Mouse (Mus musculus): ENCODE data around the gene Rnf167. TPM values are rescaled to one million over a fixed set of nuclear protein-coding genes. Genes with fewer than 3 reads are reported as not detected.

Gene Rnf167
- total RNA-seq, 2 experiments from 2014 or later, result 85.6 to 88.0 TPM

DNA sequence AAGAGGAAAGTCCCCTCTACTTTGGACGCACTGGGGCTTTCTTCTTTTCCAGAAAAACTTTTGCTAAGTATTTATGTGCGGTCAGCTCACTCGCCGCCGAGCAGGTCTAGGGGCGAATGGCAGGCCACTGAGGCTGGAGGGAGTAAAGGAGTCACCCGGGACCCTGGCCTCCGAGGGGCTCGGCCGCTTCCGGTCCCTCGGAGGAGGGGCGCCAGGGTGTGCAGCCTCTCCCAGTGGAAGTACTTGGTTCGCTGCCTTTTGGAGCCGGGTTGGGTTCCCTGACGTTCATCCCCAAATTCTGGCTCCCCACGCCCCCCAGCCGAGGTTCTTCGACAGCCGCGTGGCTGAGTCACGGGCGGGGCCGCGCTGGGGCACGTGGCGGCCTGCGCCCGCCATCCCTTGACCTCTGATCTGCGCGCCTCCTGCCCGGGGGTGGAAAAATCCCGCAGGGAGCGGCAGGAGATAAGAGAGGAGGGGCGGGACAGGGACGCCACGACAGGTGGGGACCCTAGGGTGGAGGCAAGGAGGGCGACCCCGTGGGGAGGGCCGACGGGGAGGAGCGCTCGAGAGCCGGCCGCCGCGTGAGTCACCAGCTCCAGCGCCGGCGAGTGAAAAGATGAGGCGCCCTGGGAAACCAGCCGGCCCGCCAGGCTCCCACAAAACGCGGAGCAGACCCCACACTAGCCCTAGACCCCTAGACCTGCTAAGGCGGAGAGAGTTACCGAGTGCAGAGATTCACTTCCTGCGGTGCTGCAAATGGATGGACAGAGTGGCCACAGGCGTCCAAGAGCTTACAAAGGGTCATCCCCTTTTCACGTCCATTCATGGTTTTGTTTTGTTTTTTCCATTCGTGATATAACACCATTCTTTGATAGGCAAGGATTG lies 8.8 kb downstream of the Rnf167 start:
- no peak for DNase-seq

DNA sequence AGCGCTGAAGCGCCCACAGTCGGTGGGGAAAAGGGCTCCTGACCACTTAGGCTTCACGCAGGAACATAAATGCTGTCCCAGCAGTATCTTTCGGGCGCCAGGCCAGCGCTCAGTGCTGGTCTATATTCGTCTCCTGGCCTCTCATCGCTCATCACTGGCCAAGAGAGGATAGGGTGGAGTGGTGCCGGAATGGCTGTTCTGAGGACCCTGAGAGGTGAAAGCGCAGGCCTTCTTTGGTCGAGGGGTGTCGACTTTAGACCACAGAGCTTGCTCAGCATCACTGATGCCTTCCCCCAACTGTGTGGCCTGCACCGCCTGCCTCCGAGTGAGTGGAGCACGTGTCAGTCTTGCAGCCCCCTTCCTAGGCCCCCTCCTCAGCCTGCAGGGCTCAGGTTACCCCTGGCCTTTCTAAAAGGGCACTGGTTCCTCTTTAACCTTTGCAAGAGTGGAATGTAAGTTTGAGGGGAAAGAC lies 9.5 kb downstream of the Rnf167 start:
- DNase-seq, result no peak

DNA sequence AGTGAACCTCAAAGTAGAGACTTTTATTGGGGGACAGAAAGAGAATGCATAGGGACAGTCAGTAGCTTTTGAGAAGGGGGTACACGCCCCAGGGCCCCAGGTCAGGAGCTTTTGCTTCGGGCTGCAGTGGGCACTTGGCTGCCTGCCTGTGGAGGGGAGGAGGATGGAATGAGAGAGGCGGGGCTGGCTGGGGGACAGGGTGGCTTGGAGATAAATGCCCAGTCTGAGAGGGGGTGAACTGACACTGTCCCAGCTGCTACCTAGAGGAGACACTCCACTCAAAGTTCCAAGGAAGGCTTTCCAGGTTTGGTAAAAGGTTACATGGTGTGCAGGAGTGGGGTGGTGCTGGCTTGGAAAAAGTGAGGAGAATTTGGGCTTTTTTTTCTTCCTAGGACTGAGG lies 9.9 kb downstream of the Rnf167 start, which contains the start of gene Eno3:
Gene Eno3 (plus strand): TSS at position 239 of the 400 bp plus-strand sequence.
- no peak for DNase-seq

DNA sequence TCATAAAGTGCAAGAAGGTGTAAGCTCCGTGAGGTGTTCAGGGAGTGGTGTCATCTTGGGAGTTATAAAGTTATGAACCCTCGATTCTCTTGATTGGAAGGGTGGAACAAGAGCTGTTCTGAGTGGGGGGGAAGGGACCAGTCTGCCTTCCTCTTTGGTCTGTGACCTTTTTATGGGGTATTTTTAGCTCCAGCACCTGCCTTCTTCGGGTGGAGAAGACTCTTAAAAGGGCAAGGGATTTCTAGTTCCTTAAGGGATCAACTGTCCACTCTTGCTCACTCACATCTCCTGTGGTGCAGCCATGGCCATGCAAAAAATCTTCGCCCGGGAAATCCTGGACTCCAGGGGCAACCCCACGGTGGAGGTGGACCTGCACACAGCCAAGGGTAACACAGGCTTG lies 10.5 kb downstream of the Rnf167 start:
- DNase-seq, result no peak

DNA sequence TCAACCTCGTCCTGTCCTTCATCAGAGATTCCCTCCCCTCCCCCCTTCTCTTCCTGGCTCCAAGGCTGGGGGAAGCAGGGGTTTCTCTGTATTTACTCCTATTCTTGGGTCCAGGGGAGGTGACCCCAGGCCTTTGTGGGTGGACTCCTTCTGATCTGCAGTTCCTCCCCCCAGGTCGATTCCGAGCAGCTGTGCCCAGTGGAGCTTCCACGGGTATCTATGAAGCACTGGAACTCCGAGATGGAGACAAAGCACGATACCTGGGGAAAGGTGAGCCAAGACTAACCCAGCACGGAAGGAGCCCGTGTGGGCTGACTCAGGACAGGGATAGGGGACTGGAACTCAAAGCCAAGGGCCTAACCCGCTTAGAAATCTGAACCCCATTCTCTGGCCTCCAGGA lies 11.0 kb downstream of the Rnf167 start:
- no peak for DNase-seq

DNA sequence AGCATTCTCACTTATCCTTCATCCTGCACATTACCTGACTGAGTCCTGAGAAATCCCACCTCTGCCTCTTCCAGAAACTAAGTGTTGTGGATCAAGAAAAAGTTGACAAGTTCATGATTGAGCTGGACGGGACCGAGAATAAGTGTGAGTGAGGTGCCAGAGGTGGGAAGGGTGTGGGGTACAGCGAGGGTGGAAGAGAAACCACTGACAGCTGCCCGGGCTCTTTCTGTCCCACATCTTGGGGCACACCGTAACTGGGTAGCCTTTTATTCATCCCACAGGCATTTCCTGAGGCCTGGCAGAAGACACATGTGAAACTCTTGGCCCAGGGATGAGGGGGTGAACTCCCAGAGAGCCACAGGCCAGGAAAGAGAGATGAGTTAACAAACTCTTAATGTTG lies 11.5 kb downstream of the Rnf167 start:
- DNase-seq, result no peak

DNA sequence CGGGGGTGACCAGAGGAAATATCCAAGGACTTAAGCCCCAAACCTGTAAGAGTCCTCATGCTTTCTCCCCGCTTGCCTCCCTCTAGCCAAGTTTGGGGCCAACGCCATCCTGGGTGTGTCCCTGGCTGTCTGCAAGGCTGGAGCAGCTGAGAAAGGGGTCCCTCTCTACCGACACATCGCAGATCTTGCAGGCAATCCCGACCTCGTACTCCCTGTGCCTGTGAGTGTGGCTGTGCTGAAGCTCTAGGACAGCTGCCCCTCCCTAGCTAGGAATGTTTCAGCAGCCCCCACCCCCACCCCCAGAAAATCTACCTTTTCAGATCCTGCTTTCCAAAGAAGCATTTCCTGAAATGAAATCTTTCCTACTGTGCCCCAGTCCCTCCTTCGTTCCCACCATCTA lies 11.9 kb downstream of the Rnf167 start:
- no peak for DNase-seq

DNA sequence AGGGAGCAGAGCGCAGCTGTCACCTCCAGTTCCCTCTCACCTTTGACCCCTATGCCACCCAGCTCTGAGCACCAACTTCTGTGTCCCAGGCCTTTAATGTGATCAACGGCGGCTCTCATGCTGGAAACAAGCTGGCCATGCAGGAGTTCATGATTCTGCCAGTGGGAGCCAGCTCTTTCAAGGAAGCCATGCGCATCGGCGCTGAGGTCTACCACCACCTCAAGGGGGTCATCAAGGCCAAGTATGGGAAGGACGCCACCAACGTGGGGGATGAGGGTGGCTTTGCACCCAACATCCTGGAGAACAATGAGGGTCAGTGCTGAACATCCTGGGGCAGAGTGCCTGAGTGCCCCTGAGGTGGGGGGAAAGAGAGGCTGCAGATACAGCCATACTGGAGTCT lies 13.5 kb downstream of the Rnf167 start:
- no peak for DNase-seq

DNA sequence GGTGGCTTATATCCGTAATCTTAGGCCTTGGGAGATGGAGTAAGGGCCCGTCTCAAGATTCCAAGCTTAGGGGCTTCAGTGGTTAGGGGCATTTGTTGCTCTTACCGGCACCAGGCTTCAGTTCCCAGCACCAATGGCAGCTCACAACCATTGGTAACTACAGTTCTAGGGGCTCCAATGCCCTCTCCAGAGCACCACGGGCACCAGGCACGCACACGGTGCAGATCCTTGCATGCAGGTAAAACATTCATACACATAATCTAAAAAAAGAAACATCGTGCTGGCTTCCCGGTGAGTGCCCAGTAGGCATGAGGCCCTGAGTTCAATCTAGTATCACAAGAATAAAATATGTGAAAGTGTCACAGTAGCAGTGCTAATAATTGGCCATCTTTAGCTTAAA lies 16.1 kb downstream of the Rnf167 start:
- no peak for DNase-seq

DNA sequence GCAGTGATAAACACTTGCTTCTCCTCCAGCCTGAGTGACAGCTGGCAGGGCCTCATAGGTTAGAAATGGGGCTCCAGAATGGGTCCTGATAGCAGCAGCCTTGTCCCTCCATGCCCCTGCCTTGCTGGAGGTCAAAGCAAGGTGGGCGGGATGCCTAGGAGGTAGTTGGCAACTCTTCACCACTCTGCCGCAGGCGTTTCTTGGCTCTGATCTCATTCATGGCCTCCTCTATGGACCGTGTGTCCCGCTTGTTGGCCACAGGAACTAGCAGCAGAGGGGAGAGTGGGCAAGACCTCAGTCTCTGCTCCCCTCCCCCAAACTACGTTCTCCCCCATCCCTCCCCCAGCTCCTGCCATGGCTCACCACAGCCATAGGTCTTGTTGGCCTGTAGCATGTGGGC lies 16.9 kb downstream of the Rnf167 start:
- DNase-seq, result no peak

DNA sequence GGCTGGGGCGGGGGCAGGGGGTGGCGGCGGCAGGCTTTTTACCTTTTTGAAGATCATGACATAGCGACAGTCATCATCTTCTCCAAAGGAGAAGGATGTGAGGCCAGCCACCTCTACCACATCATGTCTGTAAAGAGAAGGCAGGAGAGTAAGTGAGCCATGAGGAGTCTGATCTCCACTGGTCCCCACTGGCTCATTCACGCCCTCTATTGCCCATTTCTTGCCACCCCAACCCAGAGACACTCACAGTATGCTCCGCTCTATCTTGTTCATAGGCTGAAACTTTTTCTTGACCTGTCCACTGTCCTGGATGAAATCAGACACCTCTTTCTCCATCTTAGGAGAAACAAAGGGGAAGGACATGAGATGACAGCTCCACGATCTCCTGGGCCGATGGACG lies 17.7 kb downstream of the Rnf167 start:
- DNase-seq, result no peak

DNA sequence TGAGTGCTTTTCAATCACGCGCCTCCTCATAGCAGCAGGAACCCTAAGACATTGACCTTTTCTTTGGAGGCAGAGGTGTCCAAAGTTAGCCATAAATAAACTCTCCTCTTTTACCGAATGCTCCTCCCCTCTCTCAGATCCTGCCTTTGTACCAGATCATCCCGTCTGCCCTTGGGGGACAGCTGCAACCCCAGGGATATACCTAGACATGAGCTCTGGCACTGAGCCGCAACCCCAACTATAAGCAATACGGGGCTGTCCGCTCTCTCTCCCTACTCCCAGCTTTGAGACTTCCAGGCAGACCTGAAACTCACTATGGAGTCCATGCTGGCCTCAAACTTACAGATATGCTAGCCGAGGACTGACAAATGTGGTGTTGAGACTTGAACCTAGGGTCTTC lies 19.7 kb downstream of the Rnf167 start:
- DNase-seq, result no peak

DNA sequence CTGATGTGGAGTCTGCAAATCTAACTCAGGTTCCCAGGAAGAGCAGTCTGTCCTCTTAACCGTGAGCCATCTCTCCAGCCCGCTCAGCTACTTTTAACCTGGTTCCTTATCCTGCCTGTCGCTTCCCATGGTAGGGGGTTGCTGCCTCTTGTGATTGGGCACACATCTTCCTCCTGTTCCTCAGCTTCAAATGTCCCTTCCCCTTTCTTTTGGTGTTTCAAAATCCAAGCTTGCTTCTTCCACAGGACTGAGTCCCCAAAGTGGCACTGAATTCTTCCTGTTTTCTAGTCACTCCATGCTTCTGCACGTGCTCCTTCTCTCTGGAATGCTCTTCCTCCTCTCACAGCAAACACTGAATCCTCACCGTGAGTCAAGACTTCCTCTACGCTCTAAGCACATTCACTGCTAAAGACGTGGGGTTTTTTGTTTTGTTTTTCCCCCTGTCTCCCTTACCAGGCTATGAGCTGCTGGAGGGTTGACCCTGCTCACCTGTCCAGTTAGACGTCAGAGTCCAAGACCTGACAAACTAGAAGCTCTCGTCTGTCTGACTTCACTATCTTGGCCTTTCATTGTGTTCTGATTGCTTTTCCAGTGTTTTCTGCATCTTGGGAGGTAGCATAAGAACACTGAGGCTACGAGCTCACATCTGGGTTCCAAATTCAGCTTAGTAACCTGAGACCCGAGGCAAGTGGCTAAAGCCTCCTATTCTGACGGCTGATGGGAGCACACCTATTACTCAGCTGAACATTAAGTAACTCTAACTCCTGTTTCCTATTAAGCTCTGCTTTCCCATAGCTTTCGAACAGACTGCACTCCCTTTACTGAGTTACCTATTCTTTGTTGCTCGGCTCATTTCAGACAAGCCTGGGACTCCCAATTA lies 20.5 kb downstream of the Rnf167 start:
- no peak for DNase-seq

DNA sequence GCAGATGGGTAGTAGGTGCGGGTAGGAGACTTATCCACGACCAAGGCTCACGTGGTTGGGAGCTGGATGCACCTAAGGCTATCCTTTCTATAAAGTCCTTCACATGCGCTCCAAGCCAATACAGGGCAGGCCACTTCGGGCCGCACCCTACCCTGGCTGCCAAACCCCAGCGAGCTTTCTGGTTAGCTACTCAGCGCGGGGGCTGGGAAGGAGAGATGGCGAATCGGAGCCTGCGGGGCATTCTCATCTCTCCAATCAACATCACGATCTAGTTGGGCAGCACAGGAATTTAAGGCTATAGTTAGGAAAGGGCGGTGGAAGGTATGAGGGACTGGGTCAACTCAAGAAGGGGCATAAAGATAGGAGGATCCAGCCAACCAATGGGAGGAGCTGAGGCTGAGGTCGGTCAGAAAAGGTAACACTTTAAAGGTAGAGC lies 21.3 kb downstream of the Rnf167 start:
- DNase-seq, result no peak

DNA sequence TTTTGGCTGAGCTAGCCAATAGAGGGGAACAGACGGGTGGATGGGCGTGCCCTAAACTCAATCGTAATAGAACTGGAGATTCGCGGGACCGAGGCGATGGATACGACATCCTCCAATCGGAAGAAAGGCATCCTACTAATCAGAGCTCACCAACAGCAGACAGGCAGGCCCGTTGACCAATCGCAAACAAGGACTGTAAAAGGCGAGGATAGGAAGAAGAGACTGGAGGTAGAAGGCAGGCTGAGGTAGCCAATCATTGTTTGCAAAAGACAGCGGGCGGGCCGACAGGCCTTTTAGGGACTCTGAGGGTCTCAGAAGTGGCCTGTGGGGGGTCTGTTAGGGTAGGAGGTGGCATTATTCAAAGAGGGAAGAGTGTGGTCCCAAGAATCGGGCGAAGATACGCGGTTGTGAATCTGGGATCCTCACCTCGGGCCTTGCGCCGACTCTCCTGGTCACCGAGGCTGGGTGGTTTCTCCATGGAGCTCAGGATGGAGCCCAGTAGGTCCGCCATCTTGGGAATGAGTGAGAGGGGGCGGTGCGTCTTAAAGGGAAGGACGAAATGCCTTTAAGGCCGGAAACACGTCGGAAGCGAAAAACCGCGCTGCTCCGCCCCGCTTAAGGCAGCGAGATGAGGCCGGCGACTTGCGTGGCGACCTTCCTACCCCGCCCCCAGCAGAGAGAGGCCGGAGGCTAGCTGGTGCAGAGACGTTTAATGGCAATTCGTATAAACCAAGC lies 21.9 kb downstream of the Rnf167 start, which contains the start of gene Spag7:
Gene Spag7 (minus strand): TSS at position 646 of the 735 bp plus-strand sequence.
- DNase-seq, result peak; percentile 96 to 97

DNA sequence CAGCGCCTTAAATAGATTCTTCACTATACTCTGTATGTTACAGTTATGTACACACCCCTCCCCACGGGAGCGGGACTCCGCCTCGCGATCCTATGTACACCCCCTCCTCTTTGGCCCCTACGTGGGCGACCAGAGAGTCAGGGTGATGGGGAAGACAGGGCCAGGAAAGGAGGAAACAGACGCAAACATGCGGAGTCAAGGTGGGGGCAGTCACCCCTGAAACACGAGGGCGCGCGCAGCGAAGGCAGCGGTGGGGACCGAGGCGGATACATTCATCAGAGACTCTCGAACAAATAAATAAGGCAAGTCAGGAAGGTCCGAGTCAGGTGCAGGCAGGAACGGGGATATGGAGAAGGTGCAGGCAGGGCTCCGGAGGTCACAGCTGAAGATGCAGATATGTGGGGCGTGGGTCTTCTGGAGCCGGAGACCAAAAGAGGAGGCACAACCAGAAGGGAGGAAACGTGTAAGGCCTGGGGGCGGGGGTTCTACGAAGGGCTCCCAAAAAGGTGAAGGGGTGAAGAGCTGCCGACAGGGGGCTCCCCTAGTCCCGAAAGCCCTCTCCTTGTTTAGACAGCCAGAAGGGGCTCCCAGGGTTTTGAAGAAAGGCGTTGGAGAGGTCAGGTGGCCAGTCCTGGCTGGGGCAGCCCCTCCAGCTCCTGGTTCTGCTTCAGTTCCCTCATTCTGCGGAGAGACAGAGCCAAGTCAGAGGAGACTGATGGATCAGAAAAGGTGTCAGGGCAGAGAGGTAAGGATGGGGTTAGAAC lies 22.7 kb downstream of the Rnf167 start:
- peak; percentile 62 to 69 for DNase-seq

DNA sequence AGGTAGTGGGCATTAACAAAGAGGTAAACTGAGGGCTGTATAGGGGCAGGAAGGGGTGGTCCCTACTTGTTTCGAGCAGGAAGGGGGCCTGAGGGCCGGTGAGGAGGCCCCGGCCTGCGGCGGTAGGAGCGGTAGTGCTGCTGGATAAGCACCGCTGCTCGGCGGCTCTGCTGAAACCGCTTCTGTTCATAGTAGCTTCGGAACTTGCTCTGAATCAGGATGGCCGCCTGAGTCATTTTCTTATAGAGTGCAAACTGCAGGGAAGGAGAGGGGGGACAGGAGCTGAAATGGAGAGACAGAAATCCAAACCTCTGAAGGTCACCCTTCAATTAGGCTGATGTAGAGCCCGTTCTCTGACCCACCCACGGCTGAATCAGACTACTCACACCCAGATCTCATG lies 23.4 kb downstream of the Rnf167 start:
- no peak for DNase-seq

DNA sequence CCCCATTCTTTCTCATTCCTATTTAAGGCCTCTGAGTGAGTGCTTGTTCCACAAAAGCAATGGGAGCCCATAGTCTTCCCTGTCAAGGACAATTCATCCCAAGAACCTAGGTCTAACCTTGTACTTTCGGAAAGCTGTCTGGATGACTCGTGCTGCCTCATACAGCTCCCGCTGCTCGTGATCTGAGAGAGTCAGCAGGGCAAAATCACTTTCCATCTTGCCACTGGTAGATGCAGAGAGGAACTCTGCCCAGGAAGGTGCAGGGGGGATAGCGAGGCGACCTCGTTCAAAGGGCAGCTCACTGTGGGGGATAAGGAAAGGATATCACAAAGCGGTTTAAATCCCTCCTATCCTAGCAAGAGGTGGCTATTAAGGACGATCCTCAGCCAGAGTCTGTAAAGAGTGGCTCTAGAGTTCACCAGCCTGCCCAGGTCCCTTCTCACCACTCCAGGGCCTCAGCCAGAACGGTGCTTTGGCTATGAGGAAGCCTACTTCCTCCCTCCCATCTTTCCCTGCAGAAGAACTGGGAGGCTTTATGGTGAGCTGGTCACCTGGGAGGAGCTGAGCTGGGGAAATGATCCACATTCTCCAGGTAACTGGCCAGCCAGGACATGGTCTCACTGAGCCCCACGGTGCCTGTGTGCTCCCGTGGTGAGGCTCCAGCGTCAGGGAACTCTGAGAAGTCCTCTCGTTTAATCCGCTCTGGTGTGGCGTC lies 24.5 kb downstream of the Rnf167 start:
- no peak for DNase-seq

DNA sequence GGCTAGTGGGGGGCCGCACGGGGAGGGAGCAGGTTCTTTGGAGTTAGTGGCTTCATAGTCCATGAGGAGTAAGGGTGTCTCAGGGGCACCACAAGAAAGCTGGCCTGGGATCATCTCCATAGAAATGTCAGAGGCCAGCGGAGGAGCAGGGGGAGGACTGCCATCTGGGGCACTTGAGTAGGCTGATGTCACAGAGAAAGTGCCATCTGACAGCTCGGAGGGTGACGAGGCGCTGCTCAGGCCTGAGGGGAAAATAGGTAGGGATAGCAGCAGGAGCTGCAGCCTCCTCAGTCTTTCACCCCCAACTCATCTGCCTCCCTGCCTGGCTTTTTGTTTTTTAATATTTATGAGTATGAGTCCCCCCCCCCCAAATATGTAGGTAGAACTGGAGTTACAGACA lies 27.0 kb downstream of the Rnf167 start:
- no peak for DNase-seq

DNA sequence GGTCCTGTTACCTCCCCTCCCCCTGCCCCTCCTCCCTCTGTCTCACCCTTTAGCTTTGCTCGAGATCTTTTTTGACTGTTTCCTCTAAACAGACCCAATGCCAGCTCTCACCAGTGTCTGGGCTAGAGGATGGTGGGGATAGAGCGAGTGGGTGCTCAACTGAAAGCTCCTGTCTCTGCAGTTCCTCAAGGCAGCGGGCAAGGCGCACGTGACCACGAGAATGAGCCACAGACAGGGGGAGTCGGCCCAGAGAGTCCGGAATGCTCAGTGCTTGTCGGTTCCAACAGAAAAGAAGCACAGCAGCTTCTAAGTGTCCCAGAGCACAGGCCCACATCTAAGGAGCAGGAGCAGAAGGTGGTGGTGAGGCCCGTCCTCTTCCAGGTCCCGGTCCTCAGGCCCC lies 27.5 kb downstream of the Rnf167 start:
- DNase-seq, result no peak

DNA sequence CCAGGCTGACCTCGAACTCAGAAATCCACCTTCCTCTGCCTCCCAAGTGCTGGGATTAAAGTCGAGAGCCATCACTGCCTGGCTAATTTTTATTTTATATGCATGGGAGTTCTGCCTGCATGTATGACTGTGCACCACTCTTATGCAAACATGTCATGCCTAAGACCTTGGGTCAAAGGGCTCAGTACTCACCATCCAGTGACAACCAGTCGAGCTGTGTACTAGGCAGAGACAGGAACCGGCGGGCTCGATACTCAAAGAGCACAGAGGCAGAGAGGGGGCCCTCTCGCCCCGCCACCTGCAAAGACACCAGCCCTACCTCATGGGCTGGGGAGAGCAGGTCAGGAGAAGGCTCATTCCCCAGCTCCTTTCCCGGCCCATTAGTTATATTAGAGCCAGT lies 31.1 kb downstream of the Rnf167 start:
- DNase-seq, result no peak

All from layer of hippocampus, postnatal 36 days (tissue).